Mouse (Mus musculus) liver, embryonic 14.5 days (tissue): ENCODE results near the gene Arl5a.

Experiments used
- CTCF ChIP-seq: IDR thresholded peaks from 2 replicates; pipeline ENCODE4 v1.5.1; 2016; ENCODE audit warnings: antibody characterized with exemption, low read depth, control low read depth
- EP300 ChIP-seq: IDR thresholded peaks from 2 replicates; pipeline ENCODE4 v1.6.1; 2016; ENCODE audit warnings: antibody characterized with exemption, low read depth

DNA sequence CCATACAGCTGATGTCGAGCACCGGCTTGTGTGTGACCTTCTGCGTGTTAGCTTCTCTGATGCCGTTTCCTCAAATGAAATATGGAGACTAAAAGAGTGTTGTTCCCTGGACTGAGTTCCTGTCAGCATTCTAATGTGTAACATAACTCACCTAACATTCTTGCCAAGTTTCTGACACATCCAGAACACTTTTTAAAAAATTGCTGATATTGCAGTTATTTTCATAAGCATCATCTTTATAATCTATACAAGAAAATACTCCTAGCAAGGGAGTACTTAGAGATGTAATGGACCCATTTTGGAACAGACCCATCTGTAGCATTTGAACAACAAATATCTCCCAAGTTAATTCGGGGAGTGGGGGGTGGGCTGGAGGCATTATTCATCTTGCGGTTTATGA, 55.1 kb downstream of the Arl5a start:
- TF ChIP-seq EP300, result no peak
- TF ChIP-seq CTCF, result no peak
